Mouse (Mus musculus): ENCODE results near the gene Zfp629.

GRCm38 (mm10) chr7:127651624-127652023 lies 36.0 kb upstream of the Zfp629 start:
- TF ChIP-seq POLR2A (IDR thresholded peaks at IDR 0.05; ENCODE audit: borderline replicate concordance, extremely low read depth, insufficient read depth, insufficient read length, poor library complexity, severe bottlenecking): no peak
- no peak for TF ChIP-seq CTCF (IDR thresholded peaks at IDR 0.05; ENCODE audit: borderline replicate concordance, extremely low read depth, insufficient read depth, insufficient read length)
